Mouse (Mus musculus) frontal cortex, postnatal 25 days (tissue): ENCODE results near the gene Shisa5.

Experiments used
- DNase-seq, 2 experiments: peaks; one replicate each; pipeline ENCODE4 v3.0.0; 2022; ENCODE audit warnings: low spot score in 2 of 2

Shisa5 gene

GRCm38 (mm10) chr9:109022866-109023685, 15.3 kb upstream of the Shisa5 start:
- DNase-seq, result no peak

DNA sequence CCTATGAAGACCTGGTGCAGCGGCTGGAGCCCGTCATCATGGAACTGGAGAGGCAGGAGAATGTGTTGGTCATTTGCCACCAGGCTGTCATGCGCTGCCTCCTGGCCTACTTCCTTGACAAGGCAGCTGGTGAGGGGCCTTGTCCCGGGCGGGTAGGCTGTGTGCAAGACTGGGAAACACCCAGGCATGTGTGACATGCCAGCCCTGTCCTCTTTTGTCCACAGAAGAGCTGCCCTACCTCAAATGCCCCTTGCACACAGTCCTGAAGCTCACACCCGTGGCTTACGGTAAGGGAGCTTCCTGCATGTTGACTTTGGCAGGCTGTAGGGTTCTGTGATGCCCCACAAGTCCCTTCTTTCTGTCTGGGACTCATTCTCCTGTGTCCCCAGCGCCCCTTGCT, 10.8 kb upstream of the Shisa5 start:
- no peak for DNase-seq

DNA sequence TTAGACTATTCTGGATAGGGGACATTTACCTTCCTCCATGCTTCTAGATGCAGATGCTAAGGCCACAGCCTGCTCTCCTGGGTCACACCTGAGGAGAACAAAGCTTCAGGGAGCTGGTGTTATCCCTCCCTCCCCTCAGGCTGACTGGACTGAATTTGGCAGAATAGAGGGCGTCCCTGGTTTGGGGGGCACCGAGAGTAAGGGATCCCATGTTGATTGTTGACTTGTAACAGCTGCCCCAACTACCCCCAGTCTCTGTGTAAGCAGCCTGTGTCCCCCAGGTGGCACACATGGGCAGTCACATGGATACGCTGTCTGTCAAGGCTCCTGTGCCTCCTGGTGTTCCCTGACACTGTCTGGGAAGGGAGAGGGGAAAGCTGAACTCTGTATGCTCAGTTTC, 9.9 kb upstream of the Shisa5 start:
- no peak for DNase-seq

DNA sequence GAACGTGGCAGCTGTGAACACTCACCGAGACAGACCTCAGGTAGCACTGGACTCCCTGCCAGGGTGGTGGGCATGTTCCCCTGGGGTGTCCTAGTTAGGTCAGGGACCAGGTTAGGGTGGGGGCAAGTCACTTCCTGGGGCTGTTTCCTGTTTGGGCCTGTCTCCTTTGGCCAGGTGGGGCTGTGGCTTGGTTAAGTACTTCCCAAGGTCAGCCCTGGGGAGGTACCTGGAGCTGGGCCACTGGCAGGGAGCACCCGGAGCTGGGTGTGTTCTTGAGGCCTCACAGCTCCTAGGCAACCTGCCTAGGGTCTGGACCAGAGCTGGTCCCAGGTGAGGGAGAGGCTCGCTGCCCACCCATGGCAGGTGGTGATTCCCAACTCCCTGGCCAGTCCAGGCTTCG, 9.4 kb upstream of the Shisa5 start:
- DNase-seq, result no peak

DNA sequence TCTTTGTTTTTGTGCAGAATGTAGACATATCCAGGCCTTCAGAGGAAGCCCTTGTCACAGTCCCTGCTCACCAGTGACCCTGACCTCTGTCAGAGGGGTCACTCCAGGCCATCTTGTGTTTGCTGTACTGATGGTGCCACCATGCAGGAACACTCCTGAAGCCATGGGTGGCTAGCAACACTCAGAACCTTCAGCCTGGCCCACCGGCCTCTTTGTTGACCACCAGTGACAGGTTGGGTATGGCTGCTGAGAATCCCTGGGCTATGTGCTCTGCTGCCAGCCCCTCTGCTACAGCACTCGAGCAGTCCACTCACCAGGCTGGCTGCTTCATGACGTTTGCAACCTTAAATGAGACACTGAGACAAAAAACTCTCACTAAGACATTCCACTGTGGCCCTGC, 8.1 kb upstream of the Shisa5 start:
- DNase-seq, result no peak

GRCm38 (mm10) chr9:109031001-109031400, 7.4 kb upstream of the Shisa5 start:
- no peak for DNase-seq

DNA sequence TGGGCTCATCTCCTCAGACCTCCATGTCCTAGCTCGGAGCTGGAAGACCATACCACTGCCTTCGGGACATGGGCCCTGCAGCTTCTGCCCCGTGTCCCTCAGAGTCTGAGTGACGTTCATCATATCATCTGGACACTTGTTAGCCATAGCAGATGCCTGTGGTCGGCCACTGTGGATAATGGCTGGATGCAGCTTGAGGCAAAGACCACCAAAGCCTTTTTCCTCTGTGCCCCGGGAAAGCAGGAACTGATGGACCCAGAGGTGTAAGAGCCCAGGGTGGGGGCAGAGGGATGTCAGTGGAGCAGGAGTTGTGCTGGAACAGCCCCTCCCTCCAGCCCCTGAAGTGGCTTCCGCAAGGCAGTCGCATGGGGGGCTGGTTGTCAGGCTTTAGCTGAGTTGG, 6.7 kb upstream of the Shisa5 start:
- DNase-seq, result no peak

GRCm38 (mm10) chr9:109032435-109032834, 5.9 kb upstream of the Shisa5 start:
- DNase-seq, result no peak

GRCm38 (mm10) chr9:109038901-109039364, 568 bp downstream of the Shisa5 start:
- no peak for DNase-seq

- DNase-seq, result no peak
These were observed 1.3 kb downstream of the Shisa5 start for GRCm38 (mm10) chr9:109039681-109040080.

DNA sequence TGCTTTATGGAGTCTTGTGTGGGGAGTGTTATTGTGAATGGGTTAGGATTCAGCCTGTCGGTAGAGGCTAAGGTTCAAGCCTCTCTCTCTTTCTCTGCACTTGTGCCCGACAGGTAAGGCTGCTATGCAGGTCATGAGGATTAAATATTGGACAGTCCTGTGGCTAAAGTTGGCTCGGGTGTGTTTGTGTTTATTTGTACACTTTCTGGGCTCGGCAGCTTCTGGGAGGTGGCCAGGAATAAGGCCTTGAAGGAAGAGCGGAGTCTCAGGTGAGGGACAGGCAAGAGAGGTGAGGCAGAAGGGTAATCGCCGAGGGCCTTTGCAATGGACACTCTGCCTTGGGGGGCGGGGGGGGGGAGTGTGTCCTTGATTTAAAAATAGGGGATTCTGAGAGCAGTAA, 1.9 kb downstream of the Shisa5 start:
- DNase-seq, result no peak

DNA sequence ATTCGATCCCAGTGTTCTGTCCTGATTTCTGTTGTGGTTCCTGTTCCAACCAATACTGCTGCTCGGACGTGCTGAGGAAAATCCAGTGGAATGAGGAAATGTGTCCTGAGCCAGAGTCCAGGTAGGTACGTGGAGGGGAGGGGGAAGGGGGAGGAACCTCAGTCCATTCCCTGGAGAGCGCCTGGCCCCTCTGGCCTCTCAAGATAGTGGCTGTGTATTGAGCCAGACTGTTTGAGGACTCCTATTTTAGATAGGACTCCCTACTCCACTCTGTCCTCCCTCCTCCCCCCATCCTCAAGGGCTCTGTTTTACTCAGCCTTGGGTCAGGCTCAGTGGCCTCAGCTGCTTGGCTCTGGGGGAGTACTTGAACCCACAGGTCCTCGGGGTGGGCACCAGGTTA, 2.5 kb downstream of the Shisa5 start:
- no peak for DNase-seq

GRCm38 (mm10) chr9:109041351-109041750, 3.0 kb downstream of the Shisa5 start:
- no peak for DNase-seq

GRCm38 (mm10) chr9:109046306-109046705, 7.9 kb downstream of the Shisa5 start:
- DNase-seq, result no peak

DNA sequence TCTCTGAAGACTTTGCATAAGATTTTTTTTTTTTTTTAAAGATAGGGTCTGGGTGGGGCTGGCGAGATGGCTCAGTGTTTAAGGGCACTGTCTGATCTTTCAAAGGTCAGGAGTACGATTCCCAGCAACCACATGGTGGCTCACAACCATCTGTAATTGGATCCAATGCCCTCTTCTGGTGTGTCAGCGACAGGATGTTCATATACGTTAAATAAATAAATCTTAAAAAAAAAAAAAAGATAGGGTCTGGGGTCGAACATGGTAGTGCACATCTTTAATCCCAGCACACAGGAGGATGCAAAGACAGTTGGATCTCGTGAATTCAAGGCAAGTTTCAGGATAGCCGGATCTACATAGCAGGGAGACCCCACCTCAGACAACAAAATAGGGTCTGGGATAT, 11.0 kb downstream of the Shisa5 start:
- no peak for DNase-seq

DNA sequence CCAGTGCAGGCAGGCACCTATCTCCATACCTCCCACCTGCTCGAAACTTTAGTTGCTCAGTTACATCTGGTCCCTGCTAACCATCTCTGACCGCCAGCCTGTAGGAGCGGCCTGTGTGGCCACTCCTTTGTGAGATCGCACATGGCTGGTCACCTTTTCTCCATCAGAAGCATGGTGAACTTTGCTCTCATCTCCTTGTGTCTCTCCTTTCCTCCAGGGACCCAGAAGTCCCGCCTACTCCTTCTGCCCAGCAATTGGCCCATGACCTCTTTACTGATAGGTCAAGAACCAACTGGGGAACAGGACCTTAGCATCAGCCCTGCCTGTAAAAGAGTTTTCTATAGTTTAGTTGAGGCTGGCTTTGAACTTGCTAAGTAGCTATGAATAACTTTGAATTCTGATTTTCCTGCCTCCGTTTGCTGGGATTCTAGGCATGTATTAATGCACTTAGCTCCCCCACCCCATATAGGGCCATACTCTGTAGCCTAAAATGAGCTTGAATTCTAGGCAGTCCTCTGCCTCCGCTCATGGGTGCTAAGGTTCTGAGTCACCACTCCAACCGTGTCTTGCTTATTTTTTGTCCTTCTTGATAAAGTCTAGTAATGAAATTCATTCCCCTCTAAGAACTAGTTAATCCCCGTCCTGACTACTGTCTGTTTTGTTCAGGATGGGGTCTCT, 11.8 kb downstream of the Shisa5 start:
- no peak for DNase-seq

- DNase-seq, result no peak
These were observed 12.3 kb downstream of the Shisa5 start for GRCm38 (mm10) chr9:109050674-109050997.

DNA sequence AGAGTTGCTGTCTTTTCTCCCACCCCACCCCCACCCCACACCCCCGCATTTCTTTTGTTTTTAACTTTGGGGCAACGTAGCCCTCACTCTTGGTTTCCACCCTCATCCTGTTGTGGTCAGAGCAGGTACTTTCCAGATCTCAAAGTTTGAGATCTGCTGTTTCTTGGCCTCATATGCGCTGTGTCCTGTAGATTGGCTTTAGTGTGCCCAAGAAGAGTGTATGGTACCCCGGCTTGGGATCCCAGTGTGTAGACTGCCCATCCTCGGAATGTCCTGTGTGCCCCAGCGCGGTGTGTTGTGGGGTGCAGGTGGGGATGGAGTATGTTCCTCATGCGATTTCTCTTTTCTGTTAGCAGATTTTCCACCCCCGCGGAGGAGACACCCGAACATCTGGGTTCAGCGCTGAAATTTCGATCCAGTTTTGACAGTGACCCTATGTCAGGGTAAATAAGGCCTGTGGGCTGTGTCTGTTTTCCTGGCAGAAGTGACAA, 12.7 kb downstream of the Shisa5 start:
- DNase-seq, result no peak

DNA sequence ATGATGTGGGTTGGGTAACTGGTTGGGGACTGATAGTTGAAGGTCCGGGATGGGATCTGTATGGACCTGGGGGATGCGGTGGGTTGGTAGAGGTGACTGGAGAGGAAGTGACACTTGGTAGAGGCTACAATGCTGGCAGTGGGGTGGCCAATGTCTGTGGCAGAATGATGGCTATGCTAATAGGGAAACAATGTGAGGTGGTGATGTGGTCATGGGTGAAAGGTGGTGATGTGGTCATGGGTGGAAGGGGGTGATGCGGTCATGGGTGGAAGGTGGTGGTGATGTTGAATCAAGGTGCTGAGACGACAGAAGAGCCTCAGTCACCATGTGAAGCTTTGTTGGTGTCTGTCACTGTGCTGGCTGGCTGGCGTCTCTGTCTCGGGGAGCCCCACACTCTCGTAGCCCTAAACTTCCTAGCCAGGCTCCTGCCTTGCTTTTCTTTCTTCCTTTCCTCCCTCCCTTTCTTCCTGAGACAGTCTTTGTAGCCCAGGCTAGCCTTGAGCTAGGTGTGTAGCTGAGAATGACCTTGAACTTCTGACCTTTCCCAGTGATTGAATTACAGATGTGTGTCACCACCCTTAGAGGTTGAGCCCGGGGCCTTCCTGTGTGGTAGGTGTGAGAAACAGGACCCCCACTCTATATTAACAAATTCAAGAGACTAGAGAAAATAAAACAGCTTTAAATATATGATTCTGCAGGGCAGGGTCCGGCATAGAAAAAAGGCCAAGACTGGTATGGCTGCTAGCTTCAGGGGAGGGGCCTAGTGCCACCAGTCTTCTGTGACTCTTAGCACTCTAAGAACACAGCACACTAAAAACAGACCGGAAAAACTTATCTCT, 13.5 kb downstream of the Shisa5 start:
- DNase-seq, result no peak

DNA sequence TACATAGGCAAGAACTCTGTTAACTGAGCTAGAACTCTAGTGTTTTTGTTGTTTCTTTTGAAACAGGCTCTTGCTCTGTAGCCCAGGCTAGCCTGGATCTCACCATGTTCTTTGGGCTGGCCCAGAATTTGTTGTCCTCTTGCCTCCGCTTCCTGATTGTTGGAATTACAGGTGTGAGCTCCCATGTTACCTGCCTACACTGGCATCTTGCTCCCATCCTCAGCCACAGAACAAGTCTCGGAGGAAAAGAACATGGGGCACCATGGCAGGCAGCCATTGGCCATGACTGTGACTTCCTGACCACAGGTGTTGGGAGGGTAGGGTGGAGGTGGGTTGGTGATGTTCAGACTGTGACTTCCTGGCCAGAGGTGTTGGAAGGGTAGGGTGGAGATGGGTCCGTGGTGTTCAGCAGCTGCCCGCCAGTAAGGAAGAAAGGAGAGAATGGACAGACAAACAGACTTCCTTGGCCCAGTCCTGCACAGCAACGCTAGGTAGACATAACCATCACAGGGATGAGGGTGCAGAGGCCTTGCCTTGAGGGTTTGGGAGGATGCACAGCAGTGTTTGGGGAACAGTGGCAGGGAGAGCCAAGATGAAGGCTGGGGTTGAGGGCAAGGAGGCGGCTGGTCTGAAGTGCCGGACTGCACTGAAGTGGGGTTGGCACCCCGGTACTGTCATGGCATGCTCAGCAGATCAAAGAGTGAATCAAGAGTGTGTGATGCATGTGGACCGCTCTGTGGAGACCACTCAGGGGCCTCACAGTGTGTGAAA, 14.3 kb downstream of the Shisa5 start:
- DNase-seq, result no peak

DNA sequence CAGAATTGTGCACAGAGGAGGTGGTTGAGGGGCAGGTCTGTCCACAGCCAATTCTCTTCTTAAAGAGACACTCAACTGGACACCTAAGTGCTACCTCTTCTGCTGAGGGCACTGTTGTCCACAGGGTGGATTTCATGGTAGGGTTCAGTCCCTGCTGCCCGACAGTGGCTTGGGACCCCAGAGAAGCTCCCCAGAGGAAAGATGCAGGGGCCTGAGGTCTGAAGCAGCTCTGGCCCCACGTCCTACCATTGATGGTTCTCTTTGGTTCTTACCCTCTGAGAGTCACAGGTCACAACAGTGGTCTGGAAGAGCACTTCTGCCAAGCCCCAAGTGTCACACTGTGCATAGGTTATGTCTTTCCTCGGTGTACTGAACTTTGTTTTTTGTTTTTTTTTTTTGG, 15.0 kb downstream of the Shisa5 start:
- DNase-seq, result no peak

- DNase-seq, result no peak
These were observed 15.5 kb downstream of the Shisa5 start for GRCm38 (mm10) chr9:109053851-109054250.
